Mouse (Mus musculus): ENCODE results near the gene Krt19.
A peak's percentile ranks its signal among the peaks of the same experiment; 100 is the strongest.

The Krt19 gene

GRCm38 (mm10) chr11:100148615-100149330, at the start of gene Krt19:
Gene Krt19 (minus strand): TSS chr11:100148665.
- DNase-seq (ENCODE audit: low spot score in 2 of 2) = no peak

GRCm38 (mm10) chr11:100192992-100193391, 44.5 kb upstream of the Krt19 start, which contains the start of gene Krt9:
Gene Krt9 (minus strand): TSS chr11:100193246.
- no peak for DNase-seq (ENCODE audit: low spot score in 2 of 2)

- no peak for DNase-seq (ENCODE audit: low spot score in 2 of 2)
Measured at GRCm38 (mm10) chr11:100191820-100192219, 43.4 kb upstream of the Krt19 start.

- no peak for DNase-seq (ENCODE audit: low spot score in 2 of 2)
Measured at GRCm38 (mm10) chr11:100186736-100187135, 38.3 kb upstream of the Krt19 start.

GRCm38 (mm10) chr11:100181725-100182124, 33.3 kb upstream of the Krt19 start:
- no peak for DNase-seq (ENCODE audit: low spot score in 2 of 2)

GRCm38 (mm10) chr11:100179260-100179659, 30.8 kb upstream of the Krt19 start:
- no peak for DNase-seq (ENCODE audit: low spot score in 2 of 2)

- DNase-seq (ENCODE audit: low spot score in 2 of 2) = no peak
Measured at GRCm38 (mm10) chr11:100178307-100178706, 29.8 kb upstream of the Krt19 start.

- no peak for DNase-seq (ENCODE audit: low spot score in 2 of 2)
Measured at GRCm38 (mm10) chr11:100176791-100177190, 28.3 kb upstream of the Krt19 start.

GRCm38 (mm10) chr11:100168765-100169762, 20.6 kb upstream of the Krt19 start:
- peak in 1 of 2 experiments; percentile 34 for DNase-seq (ENCODE audit: low spot score in 2 of 2)

- DNase-seq (ENCODE audit: low spot score in 2 of 2) = peak; percentile 7 to 8
Measured at GRCm38 (mm10) chr11:100168071-100168470, 19.6 kb upstream of the Krt19 start.

- DNase-seq (ENCODE audit: low spot score in 2 of 2) = no peak
Measured at GRCm38 (mm10) chr11:100164392-100164791, 15.9 kb upstream of the Krt19 start.

GRCm38 (mm10) chr11:100157908-100158477, 9.5 kb upstream of the Krt19 start:
- DNase-seq (ENCODE audit: low spot score in 2 of 2) = no peak

- DNase-seq (ENCODE audit: low spot score in 2 of 2) = no peak
Measured at GRCm38 (mm10) chr11:100157331-100157730, 8.9 kb upstream of the Krt19 start.

- no peak for DNase-seq (ENCODE audit: low spot score in 2 of 2)
Measured at GRCm38 (mm10) chr11:100155497-100156255, 7.2 kb upstream of the Krt19 start.

GRCm38 (mm10) chr11:100147566-100148353, 705 bp downstream of the Krt19 start:
- DNase-seq (ENCODE audit: low spot score in 2 of 2) = no peak

GRCm38 (mm10) chr11:100145858-100146560, 2.5 kb downstream of the Krt19 start:
- DNase-seq (ENCODE audit: low spot score in 2 of 2) = no peak

- no peak for DNase-seq (ENCODE audit: low spot score in 2 of 2)
Measured at GRCm38 (mm10) chr11:100145104-100145503, 3.4 kb downstream of the Krt19 start.

GRCm38 (mm10) chr11:100140966-100141365, 7.5 kb downstream of the Krt19 start:
- DNase-seq (ENCODE audit: low spot score in 2 of 2) = no peak

- DNase-seq (ENCODE audit: low spot score in 2 of 2) = no peak
Measured at GRCm38 (mm10) chr11:100139391-100139790, 9.1 kb downstream of the Krt19 start.

GRCm38 (mm10) chr11:100138809-100139208, 9.7 kb downstream of the Krt19 start:
- DNase-seq (ENCODE audit: low spot score in 2 of 2) = no peak
